Mouse (Mus musculus): ENCODE measurements around the gene Isoc2a. TPM values are rescaled to one million over a fixed set of nuclear protein-coding genes. Genes with fewer than 3 reads are reported as not detected.
A peak's percentile ranks its signal among the peaks of the same experiment; 100 is the strongest.
"Not testable (repeated sequence)": the region's sequence is repeated elsewhere in the genome, so short reads cannot be mapped to it uniquely, and the experiment has no call there.

Isoc2a gene
- polyA plus RNA-seq, 1 experiment from 2014 or later = 0.72 TPM

- no peak for DNase-seq (ENCODE audit: low spot score)
Observed at GRCm38 (mm10) chr7:4864130-4864845, 12.7 kb upstream of the Isoc2a start.

- DNase-seq (ENCODE audit: low spot score) = peak; percentile 27
Observed at GRCm38 (mm10) chr7:4865090-4865489, 11.9 kb upstream of the Isoc2a start.

- peak; percentile 97 for DNase-seq (ENCODE audit: low spot score)
Observed at GRCm38 (mm10) chr7:4865579-4866493, 11.1 kb upstream of the Isoc2a start.

GRCm38 (mm10) chr7:4866631-4867180 lies 10.2 kb upstream of the Isoc2a start:
- no peak for DNase-seq (ENCODE audit: low spot score)

- no peak for DNase-seq (ENCODE audit: low spot score)
Observed at GRCm38 (mm10) chr7:4870133-4870532, 6.8 kb upstream of the Isoc2a start, which contains the start of gene Isoc2b. Gene Isoc2b, minus strand, starts transcription at chr7:4870258.

GRCm38 (mm10) chr7:4877226-4877625 lies 273 bp downstream of the Isoc2a start:
- no peak for DNase-seq (ENCODE audit: low spot score)

GRCm38 (mm10) chr7:4878186-4878585 lies 1.2 kb downstream of the Isoc2a start:
- peak; percentile 32 for DNase-seq (ENCODE audit: low spot score)

- not testable (repeated sequence) for DNase-seq (ENCODE audit: low spot score)
Observed at GRCm38 (mm10) chr7:4879036-4879435, 2.1 kb downstream of the Isoc2a start.

GRCm38 (mm10) chr7:4886680-4887079 lies 9.7 kb downstream of the Isoc2a start:
- DNase-seq (ENCODE audit: low spot score) = no peak

- no peak for DNase-seq (ENCODE audit: low spot score)
Observed at GRCm38 (mm10) chr7:4895186-4895585, 18.2 kb downstream of the Isoc2a start.

- no peak for DNase-seq (ENCODE audit: low spot score)
Observed at GRCm38 (mm10) chr7:4898851-4899648, 22.1 kb downstream of the Isoc2a start.

GRCm38 (mm10) chr7:4899649-4900522 lies 22.9 kb downstream of the Isoc2a start:
- DNase-seq (ENCODE audit: low spot score) = peak; percentile 27

- peak; percentile 30 for DNase-seq (ENCODE audit: low spot score)
Observed at GRCm38 (mm10) chr7:4900523-4900851, 23.5 kb downstream of the Isoc2a start.

GRCm38 (mm10) chr7:4901171-4901570 lies 24.2 kb downstream of the Isoc2a start:
- peak; percentile 48 for DNase-seq (ENCODE audit: low spot score)

GRCm38 (mm10) chr7:4902404-4902803 lies 25.5 kb downstream of the Isoc2a start:
- no peak for DNase-seq (ENCODE audit: low spot score)

- DNase-seq (ENCODE audit: low spot score) = no peak
Observed at GRCm38 (mm10) chr7:4906466-4906950, 29.6 kb downstream of the Isoc2a start, which contains the start of gene Gm36210. Gene Gm36210, minus strand, starts transcription at chr7:4906516.

- peak; percentile 33 for DNase-seq (ENCODE audit: low spot score)
Observed at GRCm38 (mm10) chr7:4911561-4911960, 34.6 kb downstream of the Isoc2a start.

GRCm38 (mm10) chr7:4912248-4912647 lies 35.3 kb downstream of the Isoc2a start:
- DNase-seq (ENCODE audit: low spot score) = no peak

GRCm38 (mm10) chr7:4915007-4915665 lies 38.2 kb downstream of the Isoc2a start, which contains the start of gene Zfp628:
Gene Zfp628, plus strand, starts transcription at chr7:4915217.
- peak; percentile 96 for DNase-seq (ENCODE audit: low spot score)

Data from thymus, postnatal 0 days (tissue).